Mouse (Mus musculus) hindbrain, embryonic 10.5 days (tissue): ENCODE results near the gene Syncrip. TPM values are rescaled to one million over a fixed set of nuclear protein-coding genes. Genes with fewer than 3 reads are reported as not detected.
"Not testable (repeated sequence)": the region's sequence is repeated elsewhere in the genome, so short reads cannot be mapped to it uniquely, and the experiment has no call there.

Source experiments
- DNase-seq: peaks from one replicate; pipeline ENCODE4 v3.0.0-alpha.2; 2017; ENCODE audit warnings: low spot score
- H3K27ac ChIP-seq: fragments of 300-500 bp; sonication (generic); 2 replicates; pipeline ENCODE4 v1.5.1; 2016; ENCODE audit warnings: mild to moderate bottlenecking, moderate library complexity
- H3K27me3 ChIP-seq: fragments of 300-500 bp; sonication (generic); 2 replicates; pipeline ENCODE4 v1.6.1; 2016; ENCODE audit warnings: mild to moderate bottlenecking; ENCODE audit not compliant: poor library complexity, insufficient read depth, severe bottlenecking
- H3K36me3 ChIP-seq: fragments of 300-500 bp; sonication (generic); 2 replicates; pipeline ENCODE4 v1.6.1; 2016; ENCODE audit warnings: mild to moderate bottlenecking, moderate library complexity
- H3K4me1 ChIP-seq: fragments of 300-500 bp; sonication (generic); replicated peaks from 2 replicates; pipeline ENCODE4 v1.6.1; 2016; ENCODE audit warnings: mild to moderate bottlenecking
- H3K4me3 ChIP-seq: fragments of 300-500 bp; sonication (generic); 2 replicates; pipeline ENCODE4 v1.5.1; 2016; ENCODE audit warnings: mild to moderate bottlenecking, moderate library complexity
- H3K9me3 ChIP-seq: fragments of 300-500 bp; sonication (generic); 2 replicates; pipeline ENCODE4 v1.6.1; 2016; ENCODE audit warnings: mild to moderate bottlenecking, moderate library complexity
- WGBS: fragments of 180-500 bp; shearing (Covaris S2); methylation state at CpG from one replicate; pipeline ENCODE4 v1.1.7; 2016; 5-methylcytosine and 5-hydroxymethylcytosine counted together
- polyA plus RNA-seq: library from polyadenylated mRNA; unstranded; fragments of >200 nt; fragmentation: Nextera tagmentation; extraction: Ambion mirVana; gene quantifications from 2 replicates; pipeline ENCODE4 v1.2.1, GENCODE M21; 2016

Gene Syncrip
- 79.9 and 108 TPM in 2 replicates for polyA plus RNA-seq

DNA sequence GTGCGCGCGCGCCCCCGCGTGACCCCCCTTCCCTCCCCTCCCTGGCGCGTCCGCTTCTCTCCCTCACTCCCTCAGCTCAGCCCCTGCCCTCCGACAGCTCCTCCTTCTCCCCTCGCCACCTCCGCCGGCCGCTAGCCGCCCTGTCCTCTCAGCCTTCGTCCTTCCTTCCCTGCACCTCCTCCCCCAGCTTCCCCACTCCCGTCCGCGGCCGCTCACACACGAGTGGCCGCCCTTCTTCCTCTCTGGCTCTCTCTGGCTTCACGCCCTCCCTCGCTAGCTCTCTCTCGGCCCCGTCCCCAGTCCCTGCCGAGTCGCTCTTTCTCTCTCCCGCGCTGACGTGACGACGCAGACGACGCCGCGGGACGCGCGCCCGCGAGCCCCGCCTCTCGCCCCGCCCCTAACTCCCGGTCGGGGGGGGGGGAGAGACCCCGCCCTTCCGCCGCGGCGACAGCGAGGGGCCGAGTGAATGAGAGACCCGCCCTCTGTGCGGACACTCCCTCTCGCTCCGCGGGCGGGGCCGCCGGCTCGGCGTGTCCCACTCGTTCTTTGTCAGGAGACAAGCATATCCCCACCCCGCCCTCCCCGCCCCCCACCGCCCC is at the start of gene Syncrip:
TSS of gene Syncrip (minus strand) at position 345 of the 599 bp plus-strand sequence.
- WGBS, result under 1% methylated on average over 51 of the region's 68 CpGs
- H3K9me3 ChIP-seq, result not testable (repeated sequence)

DNA sequence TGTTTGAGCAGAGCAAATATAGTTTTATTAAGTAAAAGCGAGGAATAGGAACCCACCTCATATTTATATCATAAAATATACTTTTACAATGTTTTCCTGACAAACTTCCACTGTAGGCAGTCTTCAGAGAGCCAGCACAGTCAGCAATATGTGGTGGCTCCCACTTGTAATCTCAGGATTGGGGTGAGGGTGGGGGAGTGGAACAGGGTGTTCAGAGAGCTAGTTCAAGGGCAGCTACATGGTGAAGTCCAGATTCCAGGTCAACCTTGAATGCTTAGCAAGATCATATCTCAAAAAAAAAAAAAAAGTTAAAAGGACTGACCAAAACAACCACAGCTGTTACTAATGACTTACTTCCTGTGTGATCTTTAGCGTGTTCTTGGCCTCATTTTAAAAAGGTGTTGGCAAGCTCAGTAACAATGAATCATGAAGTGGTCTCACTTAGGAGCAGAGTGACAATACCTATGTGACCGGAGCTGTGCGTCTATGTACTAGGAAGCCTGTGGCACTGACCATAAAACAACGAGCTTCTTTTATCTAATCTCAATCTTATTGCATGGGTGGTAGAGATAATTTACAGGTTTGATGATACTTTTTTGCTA is 47.7 kb upstream of the Syncrip start:
- H3K36me3 ChIP-seq, result no peaks in the 10 kb centered on the region
- no peaks in the 10 kb centered on the region for H3K9me3 ChIP-seq
- WGBS, result 85% methylated on average over 5 of the region's 5 CpGs
- no peak overlapping the region for H3K27ac ChIP-seq
- no peaks in the 10 kb centered on the region; the same call in 1 of the 2 replicates for H3K4me1 ChIP-seq
- no peak for DNase-seq
- H3K4me3 ChIP-seq, result no peak overlapping the region
- H3K27me3 ChIP-seq, result no peaks in the 10 kb centered on the region

More for the DNA sequence above, at the start of gene Syncrip:
- Histone ChIP-seq H3K4me1 (peaks cover 25% of the 10 kb centered on the region), H3K27ac (peak within 1 kb of the TSS; percentile 99), H3K4me3 (peak within 1 kb of the TSS; percentile 100), H3K36me3 (peaks cover 28% of the 10 kb centered on the region)
- not testable (repeated sequence) for H3K27me3 ChIP-seq
- peak; percentile 98 for DNase-seq

DNA sequence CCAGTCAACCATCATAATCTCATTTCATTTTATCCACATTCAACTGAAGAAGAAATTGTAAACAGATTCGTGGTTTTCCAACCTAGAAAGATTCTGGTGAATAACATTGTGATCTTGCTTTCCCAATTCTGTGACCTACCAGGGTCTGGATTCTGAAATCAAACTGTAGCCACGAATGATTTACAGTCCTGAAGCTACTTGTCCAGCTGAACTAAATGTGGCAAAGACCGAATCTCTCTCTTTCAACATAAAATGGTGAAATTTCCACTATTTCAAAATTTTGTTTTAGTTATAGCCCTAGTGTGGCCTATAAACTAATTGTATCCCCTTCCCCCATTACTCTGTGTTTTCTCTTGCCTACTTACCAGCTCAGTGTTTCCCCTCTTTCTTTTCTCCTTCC is 47.2 kb upstream of the Syncrip start:
- DNase-seq, result no peak
- H3K36me3 ChIP-seq, result no peaks in the 10 kb centered on the region
- H3K27ac ChIP-seq, result no peak overlapping the region
- H3K9me3 ChIP-seq, result no peaks in the 10 kb centered on the region
- H3K4me1 ChIP-seq, result no peaks in the 10 kb centered on the region; the same call in 1 of the 2 replicates
- 82% methylated on average over 3 of the region's 3 CpGs for WGBS
- no peaks in the 10 kb centered on the region for H3K27me3 ChIP-seq
- H3K4me3 ChIP-seq, result no peak overlapping the region

DNA sequence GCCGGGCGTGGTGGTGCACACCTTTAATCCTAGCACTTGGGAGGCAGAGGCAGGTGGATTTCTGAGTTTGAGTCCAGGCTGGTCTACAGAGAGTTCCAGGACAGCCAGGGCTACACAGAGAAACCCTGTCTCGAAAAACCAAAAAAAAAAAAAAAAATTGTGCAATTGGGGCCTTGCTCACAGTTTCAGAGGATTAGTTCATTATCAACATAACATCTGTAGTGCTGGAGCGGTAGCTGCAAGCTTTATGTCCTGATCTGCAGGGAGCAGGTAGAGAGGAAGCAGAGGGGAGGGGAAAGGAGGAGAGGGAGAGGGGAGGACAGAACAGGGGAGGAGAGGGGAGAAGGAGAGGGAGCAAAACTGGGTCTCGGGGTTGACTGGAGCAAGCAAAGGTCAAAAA is 46.4 kb upstream of the Syncrip start:
- no peak for DNase-seq
- WGBS, result 83% methylated on average over 5 of the region's 5 CpGs
- no peaks in the 10 kb centered on the region for H3K36me3 ChIP-seq
- peaks cover under 1% of the 10 kb centered on the region for H3K4me1 ChIP-seq
- no peak overlapping the region for H3K4me3 ChIP-seq
- no peak overlapping the region for H3K27ac ChIP-seq
- H3K27me3 ChIP-seq, result no peaks in the 10 kb centered on the region
- H3K9me3 ChIP-seq, result no peaks in the 10 kb centered on the region

DNA sequence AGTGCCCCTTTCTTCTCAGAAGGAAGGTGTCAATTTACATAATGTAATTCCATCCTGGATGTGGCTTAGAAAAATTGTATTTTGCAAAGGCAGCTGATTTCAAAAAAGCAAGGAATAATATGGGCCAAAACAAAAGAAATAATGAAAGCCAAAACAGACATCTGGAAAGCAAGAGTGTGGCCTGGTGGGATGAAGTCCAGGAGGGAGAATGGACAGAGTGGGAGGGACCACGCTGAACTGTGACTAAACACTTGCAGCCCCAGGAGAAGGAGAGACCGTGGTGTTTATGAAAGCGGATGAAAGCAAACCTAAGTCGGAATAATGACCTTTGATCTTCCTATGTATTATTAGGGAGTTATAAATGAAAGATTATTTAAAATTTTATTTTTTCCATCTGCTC is 45.6 kb upstream of the Syncrip start:
- Histone ChIP-seq H3K27ac (no peak overlapping the region), H3K9me3 (no peaks in the 10 kb centered on the region), H3K4me1 (peaks cover 7% of the 10 kb centered on the region), H3K27me3 (no peaks in the 10 kb centered on the region), H3K4me3 (no peak overlapping the region), H3K36me3 (no peaks in the 10 kb centered on the region)
- DNase-seq, result no peak
- 84% methylated on average over 4 of the region's 4 CpGs for WGBS

DNA sequence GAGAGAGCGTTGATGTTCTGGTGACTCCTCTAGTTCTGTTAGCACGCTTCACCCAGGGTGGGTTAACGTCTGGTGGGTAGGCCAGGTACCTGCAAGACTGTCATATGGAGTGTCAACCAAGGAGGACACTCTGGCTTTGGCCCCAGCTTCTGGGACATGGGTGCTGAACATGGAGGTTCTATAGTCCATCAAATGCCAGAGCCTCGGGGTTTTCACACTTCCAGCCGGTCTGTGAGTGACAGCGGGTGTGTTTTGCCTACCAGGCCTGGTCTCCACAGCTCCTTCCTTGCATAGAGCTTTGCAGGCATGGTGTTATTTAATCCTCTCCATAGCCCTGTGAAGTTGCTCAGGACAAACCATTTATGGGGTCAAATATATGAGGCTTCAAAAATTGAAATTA is 43.0 kb upstream of the Syncrip start:
- DNase-seq, result no peak
- Histone ChIP-seq H3K36me3 (peaks cover 10% of the 10 kb centered on the region), H3K27ac (no peak overlapping the region), H3K4me1 (peaks cover 16% of the 10 kb centered on the region), H3K27me3 (no peaks in the 10 kb centered on the region), H3K4me3 (no peak overlapping the region), H3K9me3 (no peaks in the 10 kb centered on the region)
- WGBS, result 84% methylated on average over 6 of the region's 6 CpGs

DNA sequence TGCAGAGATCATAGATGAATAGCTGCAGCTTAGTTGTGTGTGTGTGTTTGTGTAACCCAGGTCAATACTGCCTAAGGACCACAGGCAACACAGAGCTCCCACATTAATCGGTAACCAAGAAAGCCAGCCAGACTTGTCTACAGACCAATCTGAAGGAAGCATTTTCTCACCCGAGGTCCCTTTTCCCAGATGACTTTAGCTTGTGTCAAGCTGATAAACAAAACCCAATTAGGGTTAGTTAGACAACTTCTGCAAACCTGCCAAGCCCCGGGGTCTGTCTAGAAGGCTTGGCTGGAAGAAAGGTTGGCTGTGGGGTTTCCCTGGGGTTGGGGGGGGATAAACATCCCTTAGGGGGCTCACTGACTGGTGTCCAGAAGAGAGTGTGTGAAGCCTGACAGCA is 42.4 kb upstream of the Syncrip start:
- Histone ChIP-seq H3K4me3 (no peak overlapping the region), H3K27me3 (no peaks in the 10 kb centered on the region), H3K36me3 (peaks cover 16% of the 10 kb centered on the region), H3K9me3 (no peaks in the 10 kb centered on the region), H3K4me1 (peaks cover 17% of the 10 kb centered on the region), H3K27ac (no peak overlapping the region)
- DNase-seq, result no peak
- 81% methylated on average over 3 of the region's 3 CpGs for WGBS

DNA sequence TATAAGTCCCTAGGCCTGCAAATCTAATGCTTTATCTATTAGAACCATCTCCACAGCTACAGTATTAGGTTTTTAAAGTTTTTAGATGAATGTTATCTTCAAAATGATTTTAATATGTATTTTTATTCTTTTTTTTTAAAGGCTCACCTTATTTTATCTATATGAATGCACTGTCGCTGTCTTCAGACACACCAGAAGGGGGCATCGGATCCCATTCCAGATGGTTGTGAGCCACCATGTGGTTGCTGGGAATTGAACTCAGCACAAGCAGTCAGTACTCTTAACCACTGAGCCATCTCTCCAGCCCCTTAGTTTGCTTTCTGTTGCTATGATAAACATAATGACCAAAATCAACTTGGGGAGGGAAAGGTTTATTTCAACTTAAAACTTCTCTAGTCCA is 42.0 kb upstream of the Syncrip start:
- Histone ChIP-seq H3K36me3 (peaks cover 18% of the 10 kb centered on the region), H3K27ac (no peak overlapping the region), H3K9me3 (no peaks in the 10 kb centered on the region), H3K4me1 (peaks cover 17% of the 10 kb centered on the region), H3K27me3 (no peaks in the 10 kb centered on the region), H3K4me3 (no peak overlapping the region)
- 95% methylated on average over 2 of the region's 2 CpGs for WGBS
- DNase-seq, result no peak

DNA sequence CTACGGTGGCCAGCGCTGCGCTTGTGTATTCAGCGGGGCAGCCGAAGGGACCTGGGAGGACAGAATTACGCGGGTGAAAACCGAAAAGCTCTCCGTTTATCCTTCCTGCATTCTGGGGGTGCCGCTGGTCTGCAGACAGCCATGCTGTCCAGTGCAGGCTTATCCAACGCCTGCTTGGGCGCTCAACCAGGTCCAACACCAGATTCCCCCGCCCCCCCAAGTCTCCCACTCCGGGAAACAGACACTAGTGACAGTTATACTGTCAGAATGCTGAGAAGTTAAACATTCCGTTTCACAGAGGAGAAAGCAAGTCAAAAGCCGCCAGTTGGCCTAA is 40.9 kb upstream of the Syncrip start:
- no peak for DNase-seq
- Histone ChIP-seq H3K27ac (peak overlapping the region; percentile 95), H3K4me1 (peaks cover 17% of the 10 kb centered on the region), H3K9me3 (no peaks in the 10 kb centered on the region), H3K36me3 (peaks cover 18% of the 10 kb centered on the region), H3K4me3 (peak overlapping the region; percentile 72), H3K27me3 (no peaks in the 10 kb centered on the region)
- WGBS, result 1% methylated on average over 16 of the region's 16 CpGs

DNA sequence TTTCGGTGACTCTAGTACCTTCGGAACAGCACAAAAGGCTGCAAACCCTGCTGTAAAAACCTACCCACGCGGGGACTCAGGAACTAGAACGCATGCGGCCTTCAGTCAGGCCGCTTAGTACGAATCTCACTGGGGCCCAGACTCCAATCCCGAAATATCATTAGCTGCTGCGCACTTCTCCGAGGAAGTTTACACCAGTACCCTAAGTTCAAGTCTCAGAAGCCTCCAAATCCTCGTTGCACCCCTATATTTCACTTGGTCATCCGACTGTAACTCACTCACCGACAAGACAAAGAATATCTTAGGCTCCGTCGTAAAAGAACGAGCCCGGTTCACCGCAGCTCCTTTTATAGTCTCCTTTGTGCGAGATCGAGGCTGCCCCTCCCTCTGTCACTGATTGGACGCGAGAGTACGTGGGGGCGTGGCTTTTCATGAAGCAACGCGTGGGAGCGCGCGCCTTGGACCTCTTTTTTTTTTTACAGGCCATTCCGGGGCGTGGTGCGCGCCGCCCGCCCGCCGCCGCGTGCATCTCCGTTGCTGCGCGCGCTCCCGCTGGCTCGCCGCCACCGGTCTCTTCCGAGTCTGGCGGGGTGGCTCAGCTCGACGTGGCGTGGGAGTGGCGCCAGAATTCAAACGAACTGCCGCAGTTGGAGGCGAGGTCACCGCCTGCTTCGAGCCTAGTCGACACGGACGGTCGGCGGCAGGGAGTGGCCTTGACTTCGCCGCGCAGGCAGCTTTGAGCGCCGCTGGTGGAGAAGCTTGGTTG is 40.4 kb upstream of the Syncrip start:
- DNase-seq, result peak; percentile 97
- no peaks in the 10 kb centered on the region for H3K9me3 ChIP-seq
- peaks cover 17% of the 10 kb centered on the region for H3K4me1 ChIP-seq
- H3K4me3 ChIP-seq, result peak overlapping the region; percentile 72
- H3K36me3 ChIP-seq, result peaks cover 18% of the 10 kb centered on the region
- no peaks in the 10 kb centered on the region for H3K27me3 ChIP-seq
- peak overlapping the region; percentile 95 for H3K27ac ChIP-seq
- under 1% methylated on average over 69 of the region's 69 CpGs for WGBS

DNA sequence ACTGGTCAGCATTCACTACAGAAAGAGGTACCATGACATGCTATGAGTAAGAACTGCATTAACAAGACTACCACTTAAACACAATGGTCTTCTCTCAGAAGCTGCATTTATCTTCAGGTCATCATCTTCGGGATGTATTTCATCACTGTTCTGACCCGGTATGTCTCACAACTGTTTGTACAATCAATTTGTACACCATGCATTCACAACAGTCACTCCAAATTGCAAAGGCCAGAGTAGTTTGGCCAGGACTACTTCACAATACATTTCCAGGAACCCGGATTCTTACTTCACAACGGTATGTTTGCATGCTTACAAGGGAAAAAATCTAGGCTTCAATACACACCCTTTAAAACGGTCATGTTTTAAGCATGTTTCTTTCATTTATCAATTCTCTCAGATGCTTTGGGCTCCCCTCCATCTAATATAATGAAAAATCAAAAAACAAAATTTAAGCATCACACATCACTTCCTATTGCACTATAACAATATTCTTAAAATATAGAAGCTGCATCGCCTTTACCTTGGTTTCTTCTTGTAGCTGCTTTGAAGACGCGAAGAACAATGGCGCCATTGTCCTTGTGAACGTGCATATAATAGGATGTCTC is 39.7 kb upstream of the Syncrip start:
- Histone ChIP-seq H3K36me3 (peaks cover 18% of the 10 kb centered on the region), H3K27ac (peak overlapping the region; percentile 95), H3K9me3 (no peaks in the 10 kb centered on the region), H3K4me1 (peaks cover 17% of the 10 kb centered on the region), H3K27me3 (no peaks in the 10 kb centered on the region), H3K4me3 (peak overlapping the region; percentile 72)
- WGBS, result under 1% methylated on average over 10 of the region's 10 CpGs
- peak; percentile 10 for DNase-seq

DNA sequence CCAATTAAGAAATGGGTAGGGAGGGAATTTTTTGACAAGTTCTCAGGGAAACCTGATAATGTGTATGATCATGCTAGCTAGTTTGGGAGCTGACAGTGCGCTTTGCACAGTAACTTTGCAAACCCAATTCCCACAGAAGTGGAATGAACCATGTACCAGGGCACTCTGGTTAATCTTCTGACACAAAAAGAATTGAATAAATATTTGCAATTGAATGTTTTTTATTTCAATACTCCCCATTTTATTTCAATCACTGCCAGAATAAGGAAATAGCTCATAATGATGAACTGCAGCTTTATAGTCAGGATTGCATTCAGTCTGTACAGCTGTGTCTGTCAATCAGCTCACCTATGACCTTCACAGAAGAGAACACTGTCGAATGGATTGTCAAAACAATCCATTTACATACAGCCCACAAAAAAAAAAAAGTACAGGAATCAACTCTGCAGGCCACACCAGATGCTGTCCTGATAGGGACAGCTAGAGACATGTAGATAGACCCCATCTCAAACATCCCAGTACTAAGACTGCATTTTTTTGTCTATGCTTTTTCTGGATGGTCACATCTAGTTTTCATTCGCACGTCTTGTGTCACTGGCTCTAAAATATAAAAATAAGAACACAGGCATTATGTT is 38.6 kb upstream of the Syncrip start:
- Histone ChIP-seq H3K27me3 (no peaks in the 10 kb centered on the region), H3K4me1 (peaks cover 17% of the 10 kb centered on the region), H3K4me3 (peak overlapping the region; percentile 72), H3K36me3 (peaks cover 18% of the 10 kb centered on the region), H3K9me3 (no peaks in the 10 kb centered on the region), H3K27ac (no peak overlapping the region)
- no peak for DNase-seq
- WGBS, result 27% methylated on average over 4 of the region's 4 CpGs
